Mouse (Mus musculus) cerebellum, postnatal 36 days (tissue): ENCODE measurements at regions not wholly inside any gene's neighbourhood (a gene's known extent, or its start where the extent isn't known, plus 50 kb on each side); places are given as distances from the start of the nearest gene placed in this dataset.
A peak's percentile ranks its signal among the peaks of the same experiment; 100 is the strongest.
"Not testable (repeated sequence)": the region's sequence is repeated elsewhere in the genome, so short reads cannot be mapped to it uniquely, and the experiment has no call there.

Experiments
- DNase-seq, 2 experiments: peaks; one replicate each; pipeline ENCODE4 v3.0.0; 2021 to 2022; ENCODE audit warnings: mixed read lengths in 2 of 2

- no peak for DNase-seq
Observed at GRCm38 (mm10) chr13:6837446-6837845, 188.9 kb upstream of the Pfkp start.

GRCm38 (mm10) chr13:6837075-6837422, 188.5 kb upstream of the Pfkp start:
- no peak for DNase-seq

- DNase-seq = peak; percentile 14 to 26
Observed at GRCm38 (mm10) chr13:6836351-6837074, 187.9 kb upstream of the Pfkp start.

GRCm38 (mm10) chr13:6829882-6830281, 181.3 kb upstream of the Pfkp start:
- DNase-seq = no peak

- DNase-seq = no peak
Observed at GRCm38 (mm10) chr13:6829346-6829745, 180.8 kb upstream of the Pfkp start.

GRCm38 (mm10) chr13:6828601-6829330, 180.2 kb upstream of the Pfkp start:
- DNase-seq = not testable (repeated sequence)

GRCm38 (mm10) chr13:6802243-6803157, 153.9 kb upstream of the Pfkp start:
- no peak for DNase-seq

GRCm38 (mm10) chr13:6767936-6768588, 119.5 kb upstream of the Pfkp start:
- no peak for DNase-seq

- DNase-seq = no peak
Observed at GRCm38 (mm10) chr13:6757151-6757550, 108.6 kb upstream of the Pfkp start.

GRCm38 (mm10) chr13:6751599-6751998, 103.0 kb upstream of the Pfkp start:
- DNase-seq = no peak

GRCm38 (mm10) chr13:6751149-6751548, 102.6 kb upstream of the Pfkp start:
- no peak for DNase-seq

- DNase-seq = no peak
Observed at GRCm38 (mm10) chr13:6741916-6742315, 93.3 kb upstream of the Pfkp start.

GRCm38 (mm10) chr13:6736984-6737566, 88.5 kb upstream of the Pfkp start:
- no peak for DNase-seq
